Mouse (Mus musculus) left cerebral cortex, adult 11 months (tissue): ENCODE measurements around the gene A530016L24Rik.
A peak's percentile ranks its signal among the peaks of the same experiment; 100 is the strongest.

Source experiments
- DNase-seq: peaks from one replicate; pipeline ENCODE4 v3.0.0; 2022; ENCODE audit warnings: low spot score

The A530016L24Rik gene

GRCm38 (mm10) chr12:112489134-112489533 is at the start of gene A530016L24Rik:
A530016L24Rik (plus strand) TSS chr12:112489448.
- DNase-seq: no peak

GRCm38 (mm10) chr12:112439993-112440392 is 49.3 kb upstream of the A530016L24Rik start:
- DNase-seq: no peak

GRCm38 (mm10) chr12:112449144-112449827 is 40.0 kb upstream of the A530016L24Rik start:
- no peak for DNase-seq

GRCm38 (mm10) chr12:112449828-112450180 is 39.4 kb upstream of the A530016L24Rik start:
- DNase-seq: no peak

GRCm38 (mm10) chr12:112450883-112451282 is 38.4 kb upstream of the A530016L24Rik start:
- DNase-seq: no peak

GRCm38 (mm10) chr12:112451381-112451780 is 37.9 kb upstream of the A530016L24Rik start:
- no peak for DNase-seq

GRCm38 (mm10) chr12:112451826-112452225 is 37.4 kb upstream of the A530016L24Rik start:
- no peak for DNase-seq

GRCm38 (mm10) chr12:112456144-112456713 is 33.0 kb upstream of the A530016L24Rik start:
- DNase-seq: no peak

- DNase-seq: peak; percentile 81
Measured at GRCm38 (mm10) chr12:112457839-112458238, 31.4 kb upstream of the A530016L24Rik start.

GRCm38 (mm10) chr12:112462423-112462822 is 26.8 kb upstream of the A530016L24Rik start:
- no peak for DNase-seq

GRCm38 (mm10) chr12:112463209-112463608 is 26.0 kb upstream of the A530016L24Rik start:
- DNase-seq: no peak

GRCm38 (mm10) chr12:112463750-112464444 is 25.4 kb upstream of the A530016L24Rik start:
- DNase-seq: no peak

- DNase-seq: no peak
Measured at GRCm38 (mm10) chr12:112464516-112464915, 24.7 kb upstream of the A530016L24Rik start.

- no peak for DNase-seq
Measured at GRCm38 (mm10) chr12:112465928-112466327, 23.3 kb upstream of the A530016L24Rik start.

GRCm38 (mm10) chr12:112467387-112467786 is 21.9 kb upstream of the A530016L24Rik start:
- no peak for DNase-seq

GRCm38 (mm10) chr12:112469393-112469792 is 19.9 kb upstream of the A530016L24Rik start:
- DNase-seq: no peak

GRCm38 (mm10) chr12:112470216-112470615 is 19.0 kb upstream of the A530016L24Rik start:
- DNase-seq: no peak

- DNase-seq: peak; percentile 61
Measured at GRCm38 (mm10) chr12:112473777-112474176, 15.5 kb upstream of the A530016L24Rik start.

GRCm38 (mm10) chr12:112489535-112489934 is 287 bp downstream of the A530016L24Rik start:
- no peak for DNase-seq

GRCm38 (mm10) chr12:112490444-112490939 is 1.2 kb downstream of the A530016L24Rik start:
- DNase-seq: no peak

GRCm38 (mm10) chr12:112496136-112496535 is 6.9 kb downstream of the A530016L24Rik start:
- DNase-seq: no peak

GRCm38 (mm10) chr12:112497731-112498130 is 8.5 kb downstream of the A530016L24Rik start:
- no peak for DNase-seq

- DNase-seq: no peak
Measured at GRCm38 (mm10) chr12:112498683-112499082, 9.4 kb downstream of the A530016L24Rik start.
